Mouse (Mus musculus) testis, adult 2 months (tissue): ENCODE results near the gene 1110032A03Rik.

Experiments used
- CTCF ChIP-seq: fragments of 200-500 bp; IDR thresholded peaks from 2 replicates; pipeline ENCODE4 v1.5.1; 2012; ENCODE audit warnings: low read depth, mild to moderate bottlenecking, inconsistent platforms, low read length, moderate library complexity; ENCODE audit not compliant: control insufficient read depth, insufficient read depth, insufficient replicate concordance
- POLR2A ChIP-seq: fragments of 200-500 bp; IDR thresholded peaks from 2 replicates; pipeline ENCODE4 v1.6.1; 2012; ENCODE audit warnings: low read depth, mild to moderate bottlenecking, inconsistent platforms, low read length, moderate library complexity; ENCODE audit not compliant: control insufficient read depth

DNA sequence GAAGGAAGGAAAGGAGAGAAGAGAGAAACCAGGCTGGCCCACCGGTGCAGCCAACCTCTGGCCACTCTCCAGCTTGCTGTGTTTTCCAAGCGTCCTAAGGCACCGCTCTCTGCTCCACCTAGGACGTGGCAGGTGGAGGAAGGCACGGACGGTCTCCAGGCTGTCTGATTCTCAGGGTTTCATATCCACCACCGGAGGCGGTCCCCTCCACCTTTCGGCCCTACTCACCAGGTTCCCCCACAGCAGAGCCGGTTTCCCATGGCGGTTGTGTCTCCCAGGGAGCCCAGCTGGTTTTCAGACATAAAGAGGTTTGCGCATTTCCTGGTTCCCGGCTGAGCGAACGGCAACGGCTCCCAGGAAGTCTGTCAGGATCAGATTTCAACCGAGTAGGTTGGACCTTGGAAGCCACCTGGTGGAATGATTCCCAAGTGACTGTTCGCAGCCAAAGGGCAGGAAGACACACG lies 29.1 kb downstream of the 1110032A03Rik start, which contains the start of gene 2310030G06Rik:
- no peak for TF ChIP-seq CTCF
- TF ChIP-seq POLR2A, result no peak
